Mouse (Mus musculus) liver, embryonic 11.5 days (tissue): ENCODE data around the gene Zbtb38. TPM values are rescaled to one million over a fixed set of nuclear protein-coding genes. Genes with fewer than 3 reads are reported as not detected.

Experiments used
- ATAC-seq: fragments of 200-750 bp; cut with Nextera tagmentation; replicated peaks from 2 replicates; pipeline ENCODE4 v1.8.0; 2017; ENCODE audit warnings: moderate number of reproducible peaks, mild to moderate bottlenecking, moderate TSS enrichment, moderate library complexity; ENCODE audit not compliant: low FRiP score
- DNase-seq: peaks from one replicate; pipeline ENCODE4 v3.0.0-alpha.2; 2017; ENCODE audit warnings: low spot score
- H3K27ac ChIP-seq: fragments of 300-500 bp; sonication (generic); 2 replicates; pipeline ENCODE4 v1.5.1; 2014; ENCODE audit warnings: mild to moderate bottlenecking, low read depth, low read length, control low read depth
- H3K27me3 ChIP-seq: fragments of 300-500 bp; sonication (generic); replicated peaks from 2 replicates; pipeline ENCODE4 v1.6.1; 2014; ENCODE audit warnings: low read length, mixed read lengths; ENCODE audit not compliant: control insufficient read depth, insufficient read depth
- H3K36me3 ChIP-seq: fragments of 300-500 bp; sonication (generic); 2 replicates; pipeline ENCODE4 v1.6.1; 2014; ENCODE audit warnings: mild to moderate bottlenecking, low read length, moderate library complexity, mixed read lengths; ENCODE audit not compliant: control insufficient read depth, insufficient read depth
- H3K4me1 ChIP-seq: fragments of 300-500 bp; sonication (generic); replicated peaks from 2 replicates; pipeline ENCODE4 v1.6.1; 2014; ENCODE audit warnings: low read length, mixed read lengths; ENCODE audit not compliant: control insufficient read depth, insufficient read depth
- H3K4me2 ChIP-seq: fragments of 300-500 bp; sonication (generic); 2 replicates; pipeline ENCODE4 v1.6.1; 2014; ENCODE audit warnings: mild to moderate bottlenecking, control low read depth, moderate library complexity
- H3K4me3 ChIP-seq: fragments of 300-500 bp; sonication (generic); 2 replicates; pipeline ENCODE4 v1.5.1; 2014; ENCODE audit warnings: low read depth, low read length, control low read depth
- H3K9ac ChIP-seq: fragments of 300-500 bp; sonication (generic); 2 replicates; pipeline ENCODE4 v1.6.1; 2014; ENCODE audit warnings: low read depth, low read length, control low read depth
- H3K9me3 ChIP-seq: fragments of 300-500 bp; sonication (generic); 2 replicates; pipeline ENCODE4 v1.6.1; 2016; ENCODE audit warnings: low read length, inconsistent platforms, mixed read lengths; ENCODE audit not compliant: control insufficient read depth
- WGBS: fragments of 180-500 bp; shearing (Covaris S2); extraction: QIAGEN DNeasy Blood & Tissue Kit; methylation state at CpG from one replicate; pipeline ENCODE4 v1.1.7; 2014; 5-methylcytosine and 5-hydroxymethylcytosine counted together
- polyA plus RNA-seq: library from polyadenylated mRNA; unstranded; fragments of >200 nt; fragmentation: Nextera tagmentation; extraction: Ambion mirVana; gene quantifications from 2 replicates; pipeline ENCODE4 v1.2.1, GENCODE M21; 2014

Gene Zbtb38
- polyA plus RNA-seq, 1 experiment from 2014 or later = 10.1 TPM

GRCm38 (mm10) chr9:96716136-96716535, 36.5 kb downstream of the Zbtb38 start:
- peaks cover 6% of the 10 kb centered on the region for H3K4me1 ChIP-seq
- H3K9ac ChIP-seq = no peak overlapping the region
- no peaks in the 10 kb centered on the region for H3K27me3 ChIP-seq
- no peaks in the 10 kb centered on the region for H3K36me3 ChIP-seq
- no peak for ATAC-seq
- no peak overlapping the region for H3K4me3 ChIP-seq
- no peak overlapping the region for H3K4me2 ChIP-seq
- no peaks in the 10 kb centered on the region for H3K9me3 ChIP-seq
- 82% methylated on average over 10 of the region's 10 CpGs for WGBS
- no peak for DNase-seq
- no peak overlapping the region for H3K27ac ChIP-seq

GRCm38 (mm10) chr9:96715171-96715570, 37.5 kb downstream of the Zbtb38 start:
- ATAC-seq (no peak), DNase-seq (no peak)
- no peaks in the 10 kb centered on the region for H3K9me3 ChIP-seq
- no peak overlapping the region for H3K9ac ChIP-seq
- H3K27me3 ChIP-seq = no peaks in the 10 kb centered on the region
- H3K4me3 ChIP-seq = no peak overlapping the region
- WGBS = 88% methylated on average over 11 of the region's 11 CpGs
- no peaks in the 10 kb centered on the region for H3K36me3 ChIP-seq
- no peak overlapping the region for H3K4me2 ChIP-seq
- no peak overlapping the region for H3K27ac ChIP-seq
- peaks cover 6% of the 10 kb centered on the region for H3K4me1 ChIP-seq

GRCm38 (mm10) chr9:96713472-96714390, 38.9 kb downstream of the Zbtb38 start:
- DNase-seq = no peak
- H3K9me3 ChIP-seq = no peaks in the 10 kb centered on the region
- no peak overlapping the region for H3K4me3 ChIP-seq
- no peak overlapping the region for H3K9ac ChIP-seq
- H3K27ac ChIP-seq = no peak overlapping the region
- peaks cover 6% of the 10 kb centered on the region for H3K4me1 ChIP-seq
- no peaks in the 10 kb centered on the region for H3K27me3 ChIP-seq
- ATAC-seq = no peak
- H3K4me2 ChIP-seq = peak overlapping the region; percentile 37
- H3K36me3 ChIP-seq = no peaks in the 10 kb centered on the region
- 68% methylated on average over 14 of the region's 14 CpGs for WGBS

- no peaks in the 10 kb centered on the region for H3K27me3 ChIP-seq
- DNase-seq = no peak
- no peak overlapping the region for H3K9ac ChIP-seq
- H3K4me1 ChIP-seq = peaks cover 3% of the 10 kb centered on the region; the same call in 1 of the 2 replicates
- H3K36me3 ChIP-seq = no peaks in the 10 kb centered on the region
- H3K4me3 ChIP-seq = no peak overlapping the region
- no peak overlapping the region for H3K27ac ChIP-seq
- WGBS = 80% methylated on average over 14 of the region's 14 CpGs
- H3K4me2 ChIP-seq = peak overlapping the region; percentile 37
- no peaks in the 10 kb centered on the region for H3K9me3 ChIP-seq
- ATAC-seq = peak; percentile 69
Measured at GRCm38 (mm10) chr9:96712758-96713471, 39.7 kb downstream of the Zbtb38 start.

GRCm38 (mm10) chr9:96712045-96712444, 40.6 kb downstream of the Zbtb38 start:
- Histone ChIP-seq H3K9me3 (no peaks in the 10 kb centered on the region), H3K36me3 (no peaks in the 10 kb centered on the region), H3K9ac (no peak overlapping the region), H3K4me1 (peaks cover 3% of the 10 kb centered on the region; the same call in 1 of the 2 replicates), H3K4me3 (no peak overlapping the region), H3K4me2 (no peak overlapping the region), H3K27me3 (no peaks in the 10 kb centered on the region), H3K27ac (no peak overlapping the region)
- ATAC-seq (no peak), DNase-seq (no peak)
- WGBS = 85% methylated on average over 12 of the region's 12 CpGs

- 80% methylated on average over 15 of the region's 15 CpGs for WGBS
- H3K27me3 ChIP-seq = no peaks in the 10 kb centered on the region
- no peak overlapping the region for H3K9ac ChIP-seq
- DNase-seq = no peak
- no peaks in the 10 kb centered on the region for H3K9me3 ChIP-seq
- H3K4me3 ChIP-seq = no peak overlapping the region
- no peak for ATAC-seq
- H3K4me2 ChIP-seq = no peak overlapping the region
- H3K27ac ChIP-seq = no peak overlapping the region
- peaks cover 10% of the 10 kb centered on the region for H3K4me1 ChIP-seq
- no peaks in the 10 kb centered on the region for H3K36me3 ChIP-seq
Measured at GRCm38 (mm10) chr9:96710241-96710946, 42.2 kb downstream of the Zbtb38 start.

GRCm38 (mm10) chr9:96708905-96709304, 43.7 kb downstream of the Zbtb38 start:
- Histone ChIP-seq H3K4me1 (peaks cover 13% of the 10 kb centered on the region), H3K4me2 (no peak overlapping the region), H3K27me3 (no peaks in the 10 kb centered on the region), H3K9ac (no peak overlapping the region), H3K4me3 (no peak overlapping the region), H3K27ac (no peak overlapping the region), H3K36me3 (no peaks in the 10 kb centered on the region), H3K9me3 (no peaks in the 10 kb centered on the region)
- ATAC-seq (no peak), DNase-seq (no peak)
- WGBS = 92% methylated on average over 9 of the region's 9 CpGs

GRCm38 (mm10) chr9:96707964-96708363, 44.7 kb downstream of the Zbtb38 start:
- Histone ChIP-seq H3K27ac (no peak overlapping the region), H3K4me1 (peaks cover 12% of the 10 kb centered on the region)
- WGBS = 65% methylated on average over 4 of the region's 4 CpGs

More at GRCm38 (mm10) chr9:96707964-96708363, 44.7 kb downstream of the Zbtb38 start:
- ATAC-seq (no peak), DNase-seq (no peak)
- H3K4me2 ChIP-seq = no peak overlapping the region
- no peaks in the 10 kb centered on the region for H3K36me3 ChIP-seq
- H3K9ac ChIP-seq = no peak overlapping the region
- H3K9me3 ChIP-seq = no peaks in the 10 kb centered on the region
- no peaks in the 10 kb centered on the region for H3K27me3 ChIP-seq
- no peak overlapping the region for H3K4me3 ChIP-seq
